Mouse (Mus musculus): ENCODE measurements at regions not wholly inside any gene's neighbourhood (a gene's known extent, or its start where the extent isn't known, plus 50 kb on each side); places are given as distances from the start of the nearest gene placed in this dataset.

DNA sequence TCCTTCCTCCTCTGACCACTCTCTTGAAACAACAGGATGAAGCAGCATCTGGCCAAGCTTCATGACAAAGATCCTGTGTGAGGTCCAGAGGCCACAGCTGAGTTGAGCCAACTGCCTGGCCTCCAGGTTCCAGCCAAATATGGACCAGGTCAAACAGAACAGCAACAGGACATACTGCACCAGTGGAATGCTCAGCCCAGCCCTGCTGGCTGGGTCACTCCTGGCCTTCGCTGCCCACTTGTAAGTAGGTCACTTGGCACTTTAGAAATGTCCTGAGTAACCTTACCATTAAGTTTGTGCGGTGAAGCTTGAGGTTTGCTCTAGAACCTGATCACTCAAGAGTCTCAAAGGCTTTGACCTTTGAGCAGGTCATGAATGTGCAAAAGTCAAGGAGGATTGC lies 96.9 kb downstream of the Snx19 start:
- no peak for DNase-seq (ENCODE audit: low spot score in 2 of 2)

DNA sequence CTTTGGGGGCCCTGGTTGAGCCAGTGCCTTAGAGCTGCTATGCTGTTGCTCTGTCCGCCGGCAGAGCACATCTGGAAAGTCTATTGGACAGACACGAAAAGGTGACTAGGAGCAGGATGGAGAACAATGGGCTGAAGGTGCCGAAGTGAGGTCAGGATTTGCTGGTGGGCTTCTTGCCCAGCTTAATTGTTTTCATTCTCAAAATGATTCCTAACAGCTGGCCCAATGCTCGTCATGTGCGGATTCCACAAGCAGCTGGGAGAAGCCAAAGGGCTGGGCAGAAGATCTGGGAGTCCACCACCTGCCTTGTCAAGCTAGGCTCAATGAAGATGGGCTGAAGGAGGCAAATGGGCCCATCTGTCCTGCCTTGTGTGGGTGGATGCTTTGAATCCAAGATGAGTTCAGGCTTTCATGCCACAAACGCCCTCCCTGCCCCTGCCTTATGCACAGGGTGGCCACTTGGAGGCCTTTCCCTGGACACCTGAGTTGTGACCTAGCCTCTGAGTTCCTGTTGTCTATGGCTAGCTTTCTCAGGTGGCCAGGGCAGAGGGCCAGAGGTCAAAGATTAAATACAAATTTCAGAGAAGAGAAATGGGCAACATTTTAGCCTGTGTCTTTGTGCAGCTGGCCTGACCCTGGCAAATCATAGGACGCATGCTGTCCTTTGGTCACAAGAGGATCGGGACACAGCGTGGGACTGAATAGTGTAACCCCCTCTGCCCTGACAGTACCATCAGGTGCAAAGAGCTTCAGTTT lies 95.9 kb downstream of the Snx19 start:
- no peak for DNase-seq (ENCODE audit: low spot score in 2 of 2)

DNA sequence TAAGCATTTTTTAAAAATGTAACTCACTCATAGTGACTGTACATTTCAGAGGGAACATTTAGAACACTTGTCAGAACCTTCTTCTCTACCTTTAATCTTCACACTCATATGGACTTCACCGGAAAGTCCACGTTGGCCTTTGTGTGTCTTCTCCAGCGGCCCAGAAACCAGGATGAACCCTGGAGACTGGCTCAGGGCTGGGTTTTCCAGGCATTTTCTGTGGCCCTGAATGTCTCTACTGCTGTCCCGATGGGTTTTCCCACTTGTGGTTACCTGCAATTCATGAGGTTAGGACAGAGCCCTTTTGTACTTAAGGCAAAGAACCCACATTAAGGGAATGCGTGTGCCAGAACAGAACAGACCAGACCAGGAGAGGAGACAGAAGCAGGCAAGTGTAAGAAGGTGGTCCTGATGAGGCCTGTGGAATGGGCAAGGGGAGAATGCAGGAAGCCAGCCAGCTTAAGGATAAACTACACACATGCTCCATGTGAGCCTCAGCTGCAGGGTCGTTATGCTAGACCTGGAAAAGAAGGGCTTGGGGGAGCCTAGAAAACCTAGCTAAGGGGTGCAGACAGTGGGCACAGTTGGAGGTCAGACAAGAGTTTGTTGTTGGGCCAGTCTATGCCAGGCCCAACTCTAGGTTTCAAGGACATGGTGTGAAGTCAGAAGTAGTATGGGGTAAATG lies 94.8 kb downstream of the Snx19 start:
- DNase-seq (ENCODE audit: low spot score in 2 of 2): no peak

DNA sequence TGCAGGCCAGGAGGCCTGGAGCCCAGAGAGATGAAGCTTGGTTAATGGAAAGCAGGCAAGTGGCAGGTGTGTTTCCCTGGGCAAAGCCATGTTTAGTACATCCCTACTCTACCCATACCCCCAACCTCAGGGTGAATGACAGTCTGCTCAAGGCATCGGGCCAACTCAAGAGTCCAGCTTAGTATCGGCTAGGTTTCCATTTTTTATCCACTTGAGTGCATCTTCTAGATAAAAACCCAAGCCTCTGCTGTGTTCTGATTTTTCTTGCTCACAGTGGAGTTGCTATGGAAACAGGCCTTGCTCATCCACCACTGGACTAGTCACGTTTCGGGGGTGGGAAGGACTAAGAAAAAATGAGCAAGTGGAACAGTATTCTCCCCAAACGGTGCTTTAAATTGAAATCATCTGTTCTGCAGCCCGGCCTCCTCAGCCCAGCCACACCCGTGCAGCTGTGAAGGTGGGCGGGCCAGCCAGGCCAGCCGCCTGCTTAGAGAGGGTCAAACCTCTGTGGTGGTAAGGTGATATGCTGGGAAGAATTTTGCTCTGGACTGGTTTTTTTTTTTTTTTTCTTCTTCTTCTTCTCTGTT lies 94.0 kb downstream of the Snx19 start:
- DNase-seq (ENCODE audit: low spot score in 2 of 2): no peak

DNA sequence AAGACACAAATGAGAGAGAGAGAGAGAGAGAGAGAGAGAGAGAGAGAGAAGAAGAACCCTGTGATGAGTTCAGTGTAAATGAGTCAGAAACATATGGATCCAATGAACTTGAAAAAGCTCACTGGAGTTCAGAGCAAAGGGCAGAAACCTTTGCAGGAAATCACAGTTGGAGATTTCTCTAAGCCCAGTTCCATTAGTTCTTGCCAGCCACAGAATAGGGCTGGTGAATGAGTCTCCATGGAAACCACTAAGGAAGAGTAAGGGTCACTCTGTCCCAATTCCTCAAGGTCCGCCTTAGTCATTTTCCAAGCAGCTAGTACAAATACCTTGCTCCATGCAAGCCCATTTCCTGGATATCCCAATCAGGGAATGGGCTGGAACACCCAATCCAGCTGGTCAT lies 93.2 kb downstream of the Snx19 start:
- DNase-seq (ENCODE audit: low spot score in 2 of 2): no peak

DNA sequence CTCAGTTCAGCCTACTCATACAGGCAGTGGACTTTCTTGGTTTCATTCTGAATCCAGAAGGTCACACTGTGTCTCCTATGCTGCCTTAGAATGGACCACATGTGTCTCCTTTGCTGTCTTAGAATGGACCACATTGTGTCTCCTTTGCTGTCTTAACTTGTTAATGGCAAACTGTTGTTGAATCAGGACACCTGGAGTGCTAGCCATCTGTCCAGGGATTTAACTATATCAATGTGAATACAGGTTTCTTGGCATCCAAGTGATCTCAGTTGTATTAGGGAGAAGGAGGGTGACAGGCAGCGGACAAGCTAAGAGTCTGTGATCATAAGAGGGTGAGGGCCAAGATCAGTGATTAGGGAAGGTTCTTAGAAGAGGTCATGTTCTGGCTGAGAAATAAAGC lies 92.3 kb downstream of the Snx19 start:
- DNase-seq (ENCODE audit: low spot score in 2 of 2): no peak

Measured in adrenal gland, adult 18-20 months (tissue).